Mouse (Mus musculus) lung, postnatal 0 days (tissue): ENCODE data around the gene Lasp1. TPM values are rescaled to one million over a fixed set of nuclear protein-coding genes. Genes with fewer than 3 reads are reported as not detected.

ENCODE experiments used
- ATAC-seq: fragments of 200-750 bp; cut with Nextera tagmentation; 2 replicates; pipeline ENCODE4 v1.8.0; 2017; ENCODE audit warnings: moderate library complexity
- DNase-seq: peaks from one replicate; pipeline ENCODE4 v3.0.0-alpha.2; 2016; ENCODE audit warnings: low spot score
- H3K27ac ChIP-seq: fragments of 300-500 bp; sonication (generic); 2 replicates; pipeline ENCODE4 v1.5.1; 2014; ENCODE audit warnings: antibody characterized with exemption, mild to moderate bottlenecking, low read length, mixed read lengths
- H3K27me3 ChIP-seq: fragments of 300-500 bp; sonication (generic); replicated peaks from 2 replicates; pipeline ENCODE4 v1.6.1; 2014; ENCODE audit warnings: low read length, mixed read lengths; ENCODE audit not compliant: insufficient read depth
- H3K36me3 ChIP-seq: fragments of 300-500 bp; sonication (generic); 2 replicates; pipeline ENCODE4 v1.6.1; 2014; ENCODE audit warnings: low read length, mixed read lengths; ENCODE audit not compliant: insufficient read depth
- H3K4me1 ChIP-seq: fragments of 300-500 bp; sonication (generic); 2 replicates; pipeline ENCODE4 v1.6.1; 2014; ENCODE audit warnings: antibody characterized with exemption, low read depth, low read length, mixed read lengths; ENCODE audit not compliant: insufficient read depth
- H3K4me2 ChIP-seq: fragments of 300-500 bp; sonication (generic); replicated peaks from 2 replicates; pipeline ENCODE4 v1.6.1; 2014; ENCODE audit warnings: low read depth, mild to moderate bottlenecking, low read length, moderate library complexity, mixed read lengths
- H3K4me3 ChIP-seq: fragments of 300-500 bp; sonication (generic); 2 replicates; pipeline ENCODE4 v1.5.1; 2014; ENCODE audit warnings: low read depth, low read length
- H3K9ac ChIP-seq: fragments of 300-500 bp; sonication (generic); replicated peaks from 2 replicates; pipeline ENCODE4 v1.6.1; 2014; ENCODE audit warnings: low read depth, mild to moderate bottlenecking
- H3K9me3 ChIP-seq: fragments of 300-500 bp; sonication (generic); 2 replicates; pipeline ENCODE4 v1.6.1; 2016; ENCODE audit warnings: low read length, mixed read lengths
- CTCF ChIP-seq: IDR thresholded peaks from 2 replicates; pipeline ENCODE4 v1.5.1; 2016; ENCODE audit warnings: antibody characterized with exemption, mild to moderate bottlenecking
- EP300 ChIP-seq: IDR thresholded peaks from 2 replicates; pipeline ENCODE4 v1.6.1; 2016; ENCODE audit warnings: antibody characterized with exemption, mild to moderate bottlenecking, control low read depth
- WGBS: fragments of 180-500 bp; shearing (Covaris S2); extraction: QIAGEN DNeasy Blood & Tissue Kit; methylation state at CpG from one replicate; pipeline ENCODE4 v1.1.7; 2014; 5-methylcytosine and 5-hydroxymethylcytosine counted together
- polyA plus RNA-seq: library from polyadenylated mRNA; unstranded; fragments of >200 nt; fragmentation: Nextera tagmentation; extraction: Ambion mirVana; gene quantifications from 2 replicates; pipeline ENCODE4 v1.2.1, GENCODE M21; 2015

The Lasp1 gene
- polyA plus RNA-seq, 1 experiment from 2014 or later: 96.4 TPM

DNA sequence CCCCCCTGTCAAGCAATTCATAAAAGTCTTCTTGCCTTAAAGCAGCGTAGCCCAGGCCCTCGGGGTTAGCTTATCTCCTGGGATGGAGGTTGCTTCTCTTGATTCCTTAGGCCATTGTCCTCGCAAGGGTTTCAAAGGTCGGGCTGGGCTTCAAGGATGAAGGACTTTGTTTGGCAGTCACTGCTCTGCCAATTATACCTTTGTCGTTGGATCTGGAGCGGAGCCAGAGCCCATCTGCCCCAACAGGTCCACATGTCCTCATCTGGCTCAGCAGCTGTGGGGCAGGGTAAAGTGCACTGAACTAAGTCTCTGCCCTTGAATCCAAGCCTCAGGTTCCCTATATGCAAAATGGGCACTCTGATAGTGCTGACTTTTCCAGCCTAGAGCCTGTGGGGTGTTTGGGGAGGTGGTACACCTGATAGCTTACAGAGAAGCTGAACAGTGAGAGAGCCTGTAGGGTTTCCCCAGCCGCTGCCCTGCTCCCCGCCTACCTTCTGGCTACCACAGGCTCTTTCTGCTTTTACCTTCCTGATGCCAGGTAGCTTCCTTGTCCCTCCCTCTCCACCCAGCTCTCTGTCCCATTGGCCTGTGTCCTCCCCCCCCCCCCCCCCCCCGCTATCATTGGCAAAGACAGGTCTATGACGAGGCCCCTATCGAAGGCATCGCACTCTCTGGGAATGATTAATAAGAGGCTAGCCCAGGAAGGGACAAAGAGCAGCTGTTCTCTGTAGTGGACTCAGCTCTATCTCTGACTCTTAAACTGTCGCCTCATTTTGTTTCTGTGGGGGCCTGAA, 13.0 kb downstream of the Lasp1 start:
- H3K4me2 ChIP-seq: no peak overlapping the region
- no peaks in the 10 kb centered on the region for H3K27me3 ChIP-seq
- ATAC-seq: no peak
- no peak overlapping the region; the same call in 1 of the 2 replicates for H3K9ac ChIP-seq
- peaks cover 11% of the 10 kb centered on the region; the same call in 1 of the 2 replicates for H3K36me3 ChIP-seq
- 30% methylated on average over 12 of the region's 13 CpGs for WGBS
- TF ChIP-seq EP300: no peak
- no peak for TF ChIP-seq CTCF
- no peak overlapping the region for H3K4me3 ChIP-seq
- H3K27ac ChIP-seq: peak overlapping the region; percentile 14; the same call in 1 of the 2 replicates
- H3K4me1 ChIP-seq: peaks cover 37% of the 10 kb centered on the region
- no peak for DNase-seq
- H3K9me3 ChIP-seq: no peaks in the 10 kb centered on the region

DNA sequence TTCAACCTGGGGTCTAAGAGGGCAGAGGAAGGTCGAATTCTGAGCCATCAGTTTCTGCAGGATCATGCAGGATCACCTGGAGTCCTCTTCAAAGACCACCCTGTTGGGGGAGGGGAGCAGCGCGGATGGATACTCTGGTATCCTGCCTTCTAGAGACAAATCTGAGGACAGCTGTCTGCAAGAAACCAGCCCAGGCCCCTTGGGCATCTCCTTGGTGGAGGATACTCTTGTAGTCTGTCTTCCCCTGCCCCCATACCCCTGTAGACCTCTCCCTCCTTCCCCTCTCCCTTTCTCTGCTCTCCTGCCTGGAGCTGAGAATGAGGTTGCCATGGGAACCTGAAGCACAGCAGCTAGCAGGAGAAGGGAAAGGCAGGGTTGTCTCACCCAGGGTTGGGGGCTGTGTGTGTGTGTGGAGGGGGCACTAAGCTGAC, 13.7 kb downstream of the Lasp1 start:
- DNase-seq (no peak), ATAC-seq (no peak)
- WGBS: 17% methylated on average over 3 of the region's 3 CpGs
- Histone ChIP-seq H3K4me1 (peaks cover 40% of the 10 kb centered on the region), H3K4me2 (no peak overlapping the region), H3K9ac (no peak overlapping the region), H3K27ac (peak overlapping the region; percentile 14; the same call in 1 of the 2 replicates), H3K9me3 (no peaks in the 10 kb centered on the region), H3K36me3 (peaks cover 8% of the 10 kb centered on the region; the same call in 1 of the 2 replicates), H3K27me3 (no peaks in the 10 kb centered on the region), H3K4me3 (no peak overlapping the region)
- no peak for TF ChIP-seq CTCF
- no peak for TF ChIP-seq EP300

DNA sequence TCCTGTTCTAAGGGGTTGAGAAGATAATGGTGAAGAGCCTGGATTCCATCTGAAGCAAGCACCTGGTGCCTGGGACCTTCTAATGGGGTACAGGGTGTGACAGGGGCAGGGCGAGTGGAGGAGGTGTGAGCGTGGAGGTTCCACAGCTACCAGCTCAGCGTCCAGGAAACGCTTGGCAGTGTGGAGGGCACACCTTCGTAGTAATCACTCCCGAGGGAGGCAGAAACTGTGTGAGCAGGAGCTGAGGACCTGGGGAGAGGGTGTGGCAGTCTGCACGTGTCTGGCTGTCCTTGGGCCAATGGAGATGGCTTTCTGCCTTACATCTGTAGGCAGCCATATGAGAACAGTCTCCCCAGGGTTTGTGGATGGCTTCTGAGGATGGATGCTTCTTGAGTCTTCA, 14.3 kb downstream of the Lasp1 start:
- 45% methylated on average over 7 of the region's 7 CpGs for WGBS

DNA sequence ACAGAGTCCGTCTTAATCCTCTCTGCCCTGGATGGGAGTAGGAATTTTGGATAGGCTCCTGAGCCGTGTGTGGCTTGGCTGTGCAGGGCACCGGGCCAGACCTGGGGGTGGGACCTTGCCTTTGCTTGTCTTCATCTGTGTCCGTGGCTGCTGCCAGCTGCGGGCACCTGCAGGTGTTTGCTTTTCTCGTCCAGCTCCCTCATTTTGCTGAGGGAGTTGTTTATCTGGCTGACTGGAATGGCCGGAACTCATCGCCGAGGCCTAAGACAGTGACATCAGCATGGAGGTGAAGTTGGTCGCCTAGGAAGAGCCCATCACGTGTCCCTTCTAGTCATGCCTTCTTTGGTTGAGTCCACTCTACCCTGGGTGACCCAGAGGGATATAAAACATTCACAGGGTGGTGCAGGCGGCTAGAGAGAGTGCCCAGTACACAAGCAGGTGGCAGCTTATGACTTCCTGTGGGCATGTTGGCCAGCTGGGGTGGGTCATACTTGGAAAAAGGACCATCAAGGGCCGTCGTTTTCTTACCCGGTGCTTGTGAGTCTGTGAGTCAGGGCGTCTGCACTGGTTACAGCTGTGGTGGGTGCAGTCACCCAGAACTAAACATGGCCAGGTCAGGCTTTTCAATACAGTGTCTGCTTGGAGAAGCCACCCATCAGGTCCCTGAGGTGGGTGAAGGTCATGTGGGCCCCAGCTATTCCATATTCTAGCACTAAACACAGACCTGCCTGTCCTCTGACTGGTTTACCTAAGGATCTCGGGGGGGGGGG, 15.1 kb downstream of the Lasp1 start:
- Histone ChIP-seq H3K9ac (no peak overlapping the region), H3K27ac (peak overlapping the region; percentile 21; the same call in 1 of the 2 replicates), H3K4me2 (no peak overlapping the region), H3K4me3 (no peak overlapping the region), H3K27me3 (no peaks in the 10 kb centered on the region), H3K36me3 (peaks cover 6% of the 10 kb centered on the region; the same call in 1 of the 2 replicates), H3K9me3 (no peaks in the 10 kb centered on the region), H3K4me1 (peaks cover 36% of the 10 kb centered on the region)
- no peak for TF ChIP-seq EP300
- no peak for TF ChIP-seq CTCF
- ATAC-seq (no peak), DNase-seq (no peak)
- 42% methylated on average over 17 of the region's 17 CpGs for WGBS

More for the DNA sequence above, 14.3 kb downstream of the Lasp1 start:
- DNase-seq (peak; percentile 58), ATAC-seq (peak; percentile 39)
- H3K9ac ChIP-seq: no peak overlapping the region
- H3K9me3 ChIP-seq: no peaks in the 10 kb centered on the region
- peaks cover 37% of the 10 kb centered on the region for H3K4me1 ChIP-seq
- no peak overlapping the region for H3K4me3 ChIP-seq
- no peak overlapping the region for H3K27ac ChIP-seq
- H3K27me3 ChIP-seq: no peaks in the 10 kb centered on the region
- no peak for TF ChIP-seq CTCF
- no peak for TF ChIP-seq EP300
- peaks cover 7% of the 10 kb centered on the region; the same call in 1 of the 2 replicates for H3K36me3 ChIP-seq
- no peak overlapping the region for H3K4me2 ChIP-seq

DNA sequence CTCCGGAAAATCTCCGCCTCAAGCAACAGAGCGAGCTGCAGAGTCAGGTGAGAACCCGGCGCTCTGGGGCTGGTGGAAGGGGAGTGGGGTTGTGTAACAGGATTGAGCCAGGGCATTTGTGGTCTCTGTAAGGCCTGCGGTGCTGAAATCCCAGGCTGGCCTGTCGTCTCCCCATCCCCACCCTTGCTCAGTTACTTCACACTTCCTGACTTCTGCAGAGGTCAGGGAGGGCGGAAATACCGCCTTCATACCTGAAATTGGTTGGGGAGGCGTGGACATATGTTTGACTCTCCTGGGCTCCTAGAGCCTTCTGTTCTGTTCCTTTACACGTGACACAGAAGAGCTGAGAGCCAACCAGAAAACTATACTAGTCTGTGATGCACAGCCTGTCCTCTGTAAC, 16.9 kb downstream of the Lasp1 start:
- WGBS: 62% methylated on average over 11 of the region's 11 CpGs
- no peaks in the 10 kb centered on the region for H3K36me3 ChIP-seq

DNA sequence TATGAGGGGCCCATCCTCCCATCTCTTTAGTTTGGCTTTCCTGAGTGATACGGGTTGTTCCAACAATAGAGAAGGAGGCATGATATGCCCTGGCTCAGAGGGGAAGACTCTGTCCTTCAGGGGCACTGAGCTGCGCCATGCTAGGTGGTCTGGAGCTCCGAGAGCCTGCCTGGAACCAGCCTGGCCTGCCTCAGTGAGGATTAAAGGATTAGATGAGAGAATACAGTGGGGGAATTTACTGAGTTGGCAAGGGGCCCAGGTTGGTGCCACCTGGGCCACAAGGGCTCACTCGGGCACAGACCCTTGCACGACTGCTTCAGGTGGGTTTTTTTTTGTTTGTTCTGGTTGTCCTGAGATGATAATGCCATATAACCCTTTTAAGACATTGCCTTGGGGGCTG, 17.4 kb downstream of the Lasp1 start:
- no peaks in the 10 kb centered on the region for H3K36me3 ChIP-seq
- no peaks in the 10 kb centered on the region for H3K9me3 ChIP-seq
- no peak overlapping the region for H3K4me2 ChIP-seq
- peaks cover 25% of the 10 kb centered on the region for H3K4me1 ChIP-seq
- no peak for DNase-seq
- TF ChIP-seq EP300 (no peak), CTCF (no peak)
- H3K4me3 ChIP-seq: no peak overlapping the region
- H3K9ac ChIP-seq: no peak overlapping the region
- 0 out of 2 replicates have a peak overlapping the region, but pooled peaks have one; percentile 38 for H3K27ac ChIP-seq
- no peak for ATAC-seq
- no peaks in the 10 kb centered on the region for H3K27me3 ChIP-seq
- 58% methylated on average over 5 of the region's 5 CpGs for WGBS

More for the DNA sequence above, 16.9 kb downstream of the Lasp1 start:
- Histone ChIP-seq H3K27ac (peak overlapping the region; percentile 38; the same call in 1 of the 2 replicates), H3K27me3 (no peaks in the 10 kb centered on the region), H3K9me3 (no peaks in the 10 kb centered on the region), H3K4me2 (no peak overlapping the region), H3K4me1 (peaks cover 26% of the 10 kb centered on the region), H3K4me3 (no peak overlapping the region), H3K9ac (no peak overlapping the region)
- ATAC-seq (peak; percentile 11; the same call in 1 of the 2 replicates), DNase-seq (no peak)
- no peak for TF ChIP-seq EP300
